Mouse (Mus musculus): ENCODE data around the gene Gm6904.
"Not testable (repeated sequence)": the region's sequence is repeated elsewhere in the genome, so short reads cannot be mapped to it uniquely, and the experiment has no call there.

The Gm6904 gene

DNA sequence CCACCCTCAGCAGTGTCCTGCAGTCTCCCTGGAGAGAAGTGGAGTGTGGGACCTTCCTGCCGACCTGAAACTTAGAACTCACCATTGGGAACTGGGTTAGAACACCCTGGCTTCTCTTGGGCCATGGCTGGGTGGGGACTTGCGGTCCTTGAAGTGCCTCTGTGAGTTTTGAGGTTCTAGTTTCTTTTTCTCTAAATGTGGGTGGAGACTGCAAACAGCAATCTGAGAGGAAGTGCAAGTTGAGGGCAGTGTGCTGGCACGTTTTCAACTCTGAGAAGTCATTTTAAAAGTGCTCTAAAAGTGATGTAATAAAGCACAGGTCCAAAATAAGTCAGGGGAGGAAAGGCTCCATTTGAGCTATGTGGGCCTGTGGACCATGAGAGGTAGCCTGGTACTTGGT is at the start of gene Gm6904:
Gene Gm6904 (minus strand): TSS at position 161 of the 400 bp plus-strand sequence.
- DNase-seq (ENCODE audit: low read depth), result no peak

DNA sequence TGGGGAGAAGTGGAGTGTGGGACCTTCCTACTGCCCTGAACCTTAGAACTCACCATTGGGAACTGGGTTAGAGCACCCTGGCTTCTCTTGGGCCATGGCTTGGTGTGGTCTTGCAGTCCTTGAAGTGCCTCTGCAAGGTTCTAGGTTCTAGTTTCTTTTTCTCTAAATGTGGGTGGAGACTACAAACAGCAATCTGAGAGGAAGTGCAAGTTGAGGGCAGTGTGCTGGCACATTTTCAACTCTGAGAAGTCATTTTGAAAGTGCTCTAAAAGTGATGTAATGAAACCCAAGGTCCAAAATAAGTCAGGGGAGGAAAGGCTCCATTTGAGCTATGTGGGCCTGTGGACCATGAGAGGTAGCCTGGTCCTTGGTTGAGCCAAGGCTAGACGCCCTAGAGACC is 37.4 kb upstream of the Gm6904 start, which contains the start of gene Phf11a:
Gene Phf11a (minus strand): TSS at position 132 of the 400 bp plus-strand sequence.
- DNase-seq (ENCODE audit: low read depth), result not testable (repeated sequence)

DNA sequence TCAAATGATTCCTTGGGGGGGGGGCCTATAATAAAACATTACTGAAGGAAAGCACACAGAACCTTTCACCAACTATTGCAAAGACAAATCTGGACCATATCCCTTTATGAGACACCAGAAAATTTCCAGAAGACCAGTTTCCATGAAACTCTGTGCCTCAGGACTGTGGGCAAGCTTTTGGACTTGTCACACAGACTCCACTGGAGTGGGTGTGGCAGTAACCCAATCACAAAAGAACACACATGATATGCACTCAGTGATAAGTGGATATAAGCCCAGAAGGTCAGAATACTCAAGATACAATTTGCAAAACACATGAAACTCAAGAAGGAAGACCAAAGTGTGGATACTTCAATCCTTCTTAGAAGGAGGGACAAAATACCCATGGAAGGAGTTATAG is 31.8 kb upstream of the Gm6904 start:
- DNase-seq (ENCODE audit: low read depth), result not testable (repeated sequence)

DNA sequence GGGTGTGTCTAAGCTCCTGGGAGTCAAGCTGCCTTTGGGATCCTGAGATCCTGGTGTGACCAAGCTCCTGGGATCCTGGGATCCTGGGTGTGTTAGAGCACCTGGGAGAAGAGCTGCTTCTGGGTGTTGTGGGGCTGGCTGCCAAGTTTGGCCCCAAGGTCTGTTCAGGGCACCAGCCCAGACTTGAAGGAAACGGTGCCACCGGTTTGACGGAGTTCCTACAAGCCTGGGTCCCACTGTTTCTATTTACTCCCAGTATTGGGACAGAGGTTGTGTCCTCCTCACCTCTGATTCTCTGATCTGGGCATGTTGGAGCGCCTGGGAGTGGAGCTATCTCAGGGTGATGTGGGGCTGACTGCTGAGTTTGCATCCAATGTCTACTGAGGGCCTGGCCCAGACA is 14.9 kb upstream of the Gm6904 start:
- DNase-seq (ENCODE audit: low read depth), result not testable (repeated sequence)

DNA sequence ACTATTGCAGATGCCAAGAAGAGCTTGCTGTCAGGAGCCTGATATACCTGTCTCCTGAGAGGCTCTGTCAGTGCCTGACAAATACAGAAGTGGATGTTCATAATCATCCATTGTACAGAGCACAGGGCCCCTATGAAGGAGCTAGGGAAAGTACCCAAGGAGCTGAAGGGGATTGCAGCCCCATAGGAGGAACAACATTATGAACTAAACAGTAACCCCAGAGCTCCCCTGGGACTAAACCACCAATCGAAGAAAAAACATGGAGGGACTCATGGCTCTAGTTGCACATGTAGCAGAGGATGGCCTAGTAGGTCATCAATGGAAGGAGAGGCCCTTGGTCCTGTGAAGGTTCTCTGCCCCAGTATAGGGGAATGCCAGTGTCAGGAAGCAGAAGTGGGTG is 4.2 kb downstream of the Gm6904 start:
- DNase-seq (ENCODE audit: low read depth), result not testable (repeated sequence)

DNA sequence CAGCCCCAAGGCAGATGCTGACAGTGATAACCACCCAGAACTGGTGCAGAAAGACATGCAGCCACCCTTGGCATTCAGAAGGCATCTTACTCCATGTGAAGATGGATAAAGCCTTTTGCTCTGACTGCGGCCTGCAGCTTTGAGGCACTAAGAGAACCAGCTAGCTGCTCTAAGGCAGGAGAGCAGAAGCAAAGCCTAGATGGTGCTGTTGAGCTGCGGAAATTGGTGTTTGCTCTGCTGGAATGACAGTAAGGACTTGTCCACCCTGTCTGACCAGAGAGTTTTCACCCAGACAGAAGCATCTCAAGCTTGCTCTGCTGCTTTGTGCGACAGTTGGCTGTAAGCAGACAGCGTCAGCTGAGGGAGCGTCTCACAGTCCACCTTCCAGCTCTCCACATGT is 9.7 kb downstream of the Gm6904 start:
- DNase-seq (ENCODE audit: low read depth), result not testable (repeated sequence)

DNA sequence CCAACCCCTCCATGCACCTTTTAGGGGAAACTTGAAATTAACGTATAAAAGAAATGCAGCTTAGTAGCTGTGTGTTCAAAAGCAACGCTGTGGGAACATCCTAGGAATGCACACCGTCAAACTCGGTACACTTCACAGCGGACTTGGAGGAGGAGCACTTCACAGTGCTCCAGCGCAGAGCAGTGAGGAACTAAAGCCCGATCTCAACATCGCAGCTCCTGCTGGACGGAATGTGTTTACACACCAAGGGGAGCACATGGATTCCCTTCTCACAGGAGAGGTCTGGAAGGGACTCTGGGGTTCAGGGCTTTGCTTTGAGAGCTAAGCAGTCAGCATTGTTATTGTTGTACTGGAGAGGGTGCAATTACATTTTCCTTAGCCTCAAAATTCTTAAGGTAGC is 26.4 kb downstream of the Gm6904 start:
- DNase-seq (ENCODE audit: low read depth), result no peak

DNA sequence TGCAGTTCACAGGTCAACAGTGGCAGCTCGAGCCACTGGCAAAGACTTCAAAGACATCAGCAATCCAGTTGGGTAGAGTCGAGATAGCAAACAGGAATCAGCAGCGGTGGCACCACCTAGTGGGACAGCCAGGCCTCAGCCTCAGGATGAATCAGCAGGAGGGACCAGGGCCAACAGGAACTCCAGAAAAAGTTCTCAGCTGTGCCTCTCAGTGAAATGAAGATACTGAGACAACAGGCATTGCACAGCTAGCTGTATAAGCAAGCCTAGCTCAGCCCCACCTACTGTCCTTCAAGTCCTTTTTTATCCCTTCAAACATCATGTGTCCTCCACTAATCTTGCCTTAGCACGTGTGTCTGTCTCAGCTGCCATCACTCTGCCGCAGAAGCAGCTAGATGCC is 28.0 kb downstream of the Gm6904 start:
- peak; percentile 11 for DNase-seq (ENCODE audit: low read depth)

DNA sequence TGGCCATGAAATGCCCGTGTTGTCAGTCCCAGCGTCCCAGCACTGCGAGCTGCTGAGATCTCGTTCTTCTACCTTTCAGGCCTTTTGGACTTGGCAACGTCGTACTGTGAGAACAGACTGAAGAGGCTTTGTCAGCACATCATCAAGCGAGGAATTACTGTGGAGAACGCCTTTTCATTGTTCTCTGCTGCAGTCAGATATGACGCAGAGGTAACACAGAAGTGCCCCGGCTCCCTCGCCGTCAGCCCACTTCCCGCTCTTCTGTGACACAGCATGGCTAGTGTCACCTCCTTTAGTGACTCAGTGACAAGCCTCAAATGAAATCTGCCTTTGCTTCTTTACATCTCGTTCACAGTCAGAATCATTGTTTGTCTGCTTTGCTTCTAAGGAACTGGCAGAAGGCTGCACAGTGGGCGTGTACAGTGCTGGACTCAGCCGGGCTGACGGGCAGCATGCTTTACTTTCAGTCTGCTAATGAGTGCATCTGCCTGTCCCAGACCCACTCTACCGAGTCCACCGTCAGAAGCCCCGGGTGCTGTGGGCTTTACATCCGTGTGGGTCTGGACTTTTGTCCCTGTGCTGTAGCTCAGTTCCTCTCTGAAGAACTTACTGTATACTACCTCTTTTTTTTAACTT is 29.6 kb downstream of the Gm6904 start:
- DNase-seq (ENCODE audit: low read depth), result no peak

DNA sequence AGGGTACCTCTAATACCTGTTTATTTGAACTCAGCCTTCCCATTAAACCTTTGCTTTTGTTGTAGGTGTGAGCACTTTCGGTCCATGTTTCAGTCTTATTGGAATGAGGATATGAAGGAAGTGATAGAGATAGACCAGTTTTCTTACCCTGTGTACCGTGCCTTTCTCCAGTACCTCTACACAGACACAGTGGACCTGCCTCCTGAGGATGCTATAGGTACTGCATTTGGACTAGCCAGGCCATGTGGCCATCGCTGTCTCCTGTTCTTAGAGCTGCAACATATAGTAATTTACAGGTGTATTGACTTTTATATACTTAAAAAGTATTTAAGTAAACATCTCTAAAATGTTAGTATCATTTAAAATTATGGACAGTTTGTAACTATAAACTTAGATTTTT is 30.2 kb downstream of the Gm6904 start:
- DNase-seq (ENCODE audit: low read depth), result no peak

DNA sequence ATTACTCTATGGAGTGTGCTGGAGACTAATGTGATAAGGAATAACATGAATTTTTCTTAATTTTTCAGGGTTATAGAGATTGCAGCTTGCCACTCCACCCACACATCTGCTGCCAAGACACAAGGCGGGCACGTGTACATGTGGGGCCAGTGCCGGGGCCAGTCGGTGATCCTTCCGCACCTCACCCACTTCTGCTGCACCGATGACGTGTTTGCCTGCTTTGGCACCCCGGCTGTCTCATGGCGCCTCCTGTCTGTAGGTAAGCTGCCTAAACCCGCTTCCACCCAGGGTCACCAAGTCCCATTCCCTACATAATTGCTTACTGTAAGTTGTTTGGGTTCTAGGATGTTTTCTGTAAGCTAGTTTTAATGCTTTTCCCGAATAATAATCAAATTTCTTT is 33.8 kb downstream of the Gm6904 start:
- DNase-seq (ENCODE audit: low read depth), result no peak

DNA sequence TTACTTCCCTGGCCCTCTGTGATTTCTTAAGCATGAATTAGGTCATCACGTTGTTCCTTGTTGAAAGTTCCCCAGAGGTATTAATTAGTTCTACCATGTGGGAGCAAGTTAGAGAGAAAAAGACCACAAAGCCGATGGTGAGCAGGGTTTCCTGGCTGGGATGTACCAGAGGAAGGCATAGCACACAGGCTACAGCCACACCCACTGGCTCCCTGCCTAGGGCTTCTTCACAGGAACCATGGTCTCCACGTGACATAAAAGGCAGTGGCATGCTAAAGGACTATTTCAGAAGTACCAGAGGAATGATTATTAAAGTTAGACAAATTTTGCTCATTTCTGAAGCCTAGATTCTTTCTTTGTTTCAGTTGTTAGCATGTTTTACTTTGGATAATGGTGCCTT is 40.8 kb downstream of the Gm6904 start:
- DNase-seq (ENCODE audit: low read depth), result no peak

DNA sequence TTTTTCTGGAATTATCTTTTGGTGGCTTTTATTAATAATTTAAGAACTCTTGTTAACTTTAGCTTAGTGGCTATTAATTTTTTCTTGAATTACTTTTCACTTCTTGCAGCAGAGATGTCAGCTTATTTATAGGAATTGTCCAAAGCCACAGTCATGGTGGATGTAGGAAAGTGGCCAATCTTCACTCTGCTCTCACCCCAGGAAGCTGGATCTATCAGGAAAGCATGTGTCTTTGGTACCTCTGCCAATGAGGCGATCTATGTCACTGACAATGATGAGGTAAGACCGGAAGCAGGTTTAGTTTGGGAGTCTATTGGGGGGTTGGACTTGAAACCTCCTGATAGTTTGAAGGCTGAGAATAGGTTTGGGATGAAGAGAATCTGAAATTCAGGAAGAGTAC is 50.2 kb downstream of the Gm6904 start:
- no peak for DNase-seq (ENCODE audit: low read depth)

DNA sequence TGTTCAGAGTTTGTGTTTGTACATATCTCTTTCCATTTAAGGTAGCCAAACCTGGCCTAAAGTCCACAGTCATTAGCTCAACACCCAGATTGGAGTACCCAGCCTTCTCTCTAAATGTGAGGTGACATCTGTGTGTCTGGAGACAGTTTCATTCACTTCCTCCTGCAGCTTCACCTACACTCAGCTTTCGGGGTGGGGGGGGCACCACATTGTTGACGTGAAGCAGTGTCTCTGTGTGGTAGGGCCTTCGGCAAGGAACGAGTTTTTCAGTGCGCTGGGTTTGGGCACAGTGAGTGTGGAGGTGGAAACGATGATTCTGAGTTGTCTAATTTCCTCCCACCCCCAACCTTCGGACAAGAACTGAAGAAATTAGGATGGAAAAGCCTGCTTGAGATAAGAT is 51.0 kb downstream of the Gm6904 start:
- no peak for DNase-seq (ENCODE audit: low read depth)

DNA sequence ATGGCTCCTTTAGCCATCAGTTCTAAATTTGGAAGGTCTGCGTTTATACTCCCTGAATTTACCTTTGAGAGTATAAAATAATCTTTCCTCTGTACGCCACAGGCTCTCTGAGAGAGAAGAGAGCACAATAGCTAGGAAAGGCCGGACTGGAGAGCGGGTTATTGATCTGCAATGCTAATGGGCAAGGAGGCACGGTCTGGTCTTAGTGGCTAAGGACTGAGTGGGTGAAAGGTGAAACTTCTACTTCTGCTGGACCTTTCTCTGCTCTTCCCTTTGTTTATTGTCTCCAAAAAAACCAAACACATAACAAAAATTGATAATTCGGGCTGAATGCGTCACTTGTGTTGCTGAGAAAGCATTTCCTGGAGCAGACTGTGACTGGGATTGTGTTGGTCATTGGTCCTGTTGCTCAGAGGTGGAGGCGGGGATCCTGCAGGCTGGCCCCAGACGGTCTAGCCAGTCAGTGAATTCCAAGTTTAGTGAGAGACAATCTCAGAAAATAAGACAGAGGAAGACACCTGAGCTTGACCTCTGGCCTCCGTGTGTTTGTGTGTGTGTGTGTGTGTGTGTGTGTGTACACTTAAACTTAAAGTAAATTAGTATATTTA is 53.9 kb downstream of the Gm6904 start:
- no peak for DNase-seq (ENCODE audit: low read depth)

DNA sequence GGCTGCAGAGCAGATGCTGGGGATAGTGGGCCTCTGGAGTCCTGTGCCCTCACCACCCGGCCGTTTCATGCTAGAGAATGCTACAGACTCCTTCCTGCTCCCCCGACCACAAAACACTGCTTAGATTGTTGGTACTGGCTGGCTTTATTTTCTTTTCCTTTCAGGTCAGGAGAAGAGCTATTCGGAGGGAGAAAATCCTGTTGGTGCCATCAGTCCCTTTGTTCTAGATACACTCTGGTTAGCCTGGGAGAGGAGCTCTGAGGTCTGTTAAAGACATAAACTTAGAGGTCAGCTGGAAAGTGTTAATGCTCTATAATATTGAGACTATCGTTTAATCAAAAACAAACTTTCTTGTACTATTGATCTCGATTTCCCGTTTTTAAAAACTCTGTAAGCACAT is 54.6 kb downstream of the Gm6904 start:
- DNase-seq (ENCODE audit: low read depth), result no peak

DNA sequence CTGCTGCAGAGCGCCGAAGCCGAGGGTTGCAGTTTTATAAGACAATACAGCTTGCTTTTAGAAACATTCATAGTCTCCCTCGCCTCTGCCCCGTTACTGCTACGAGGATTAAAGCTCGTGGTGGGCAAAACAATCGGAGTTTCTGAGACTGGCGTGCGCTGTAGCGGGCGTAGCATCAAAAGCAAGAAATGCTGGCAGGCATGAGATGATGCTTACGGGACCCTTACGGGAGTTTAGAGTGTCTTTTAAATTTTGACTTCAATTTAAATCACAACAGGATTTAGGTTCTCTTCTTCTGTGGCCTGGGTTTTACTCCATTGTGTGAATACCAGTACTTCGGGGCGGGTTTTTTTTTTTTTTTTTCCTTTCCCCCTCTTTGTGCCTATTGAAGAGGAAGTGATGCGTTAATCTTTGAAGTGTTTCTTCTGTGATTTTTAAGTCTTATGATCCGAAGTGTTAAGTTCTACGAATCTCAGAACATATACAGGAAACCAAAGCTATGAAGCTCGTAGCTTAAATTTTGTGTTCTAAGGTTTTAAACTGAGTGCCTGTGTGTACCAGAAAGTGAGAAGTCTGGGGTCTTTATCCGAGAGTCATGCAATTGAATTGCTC is 58.3 kb downstream of the Gm6904 start:
- no peak for DNase-seq (ENCODE audit: low read depth)

DNA sequence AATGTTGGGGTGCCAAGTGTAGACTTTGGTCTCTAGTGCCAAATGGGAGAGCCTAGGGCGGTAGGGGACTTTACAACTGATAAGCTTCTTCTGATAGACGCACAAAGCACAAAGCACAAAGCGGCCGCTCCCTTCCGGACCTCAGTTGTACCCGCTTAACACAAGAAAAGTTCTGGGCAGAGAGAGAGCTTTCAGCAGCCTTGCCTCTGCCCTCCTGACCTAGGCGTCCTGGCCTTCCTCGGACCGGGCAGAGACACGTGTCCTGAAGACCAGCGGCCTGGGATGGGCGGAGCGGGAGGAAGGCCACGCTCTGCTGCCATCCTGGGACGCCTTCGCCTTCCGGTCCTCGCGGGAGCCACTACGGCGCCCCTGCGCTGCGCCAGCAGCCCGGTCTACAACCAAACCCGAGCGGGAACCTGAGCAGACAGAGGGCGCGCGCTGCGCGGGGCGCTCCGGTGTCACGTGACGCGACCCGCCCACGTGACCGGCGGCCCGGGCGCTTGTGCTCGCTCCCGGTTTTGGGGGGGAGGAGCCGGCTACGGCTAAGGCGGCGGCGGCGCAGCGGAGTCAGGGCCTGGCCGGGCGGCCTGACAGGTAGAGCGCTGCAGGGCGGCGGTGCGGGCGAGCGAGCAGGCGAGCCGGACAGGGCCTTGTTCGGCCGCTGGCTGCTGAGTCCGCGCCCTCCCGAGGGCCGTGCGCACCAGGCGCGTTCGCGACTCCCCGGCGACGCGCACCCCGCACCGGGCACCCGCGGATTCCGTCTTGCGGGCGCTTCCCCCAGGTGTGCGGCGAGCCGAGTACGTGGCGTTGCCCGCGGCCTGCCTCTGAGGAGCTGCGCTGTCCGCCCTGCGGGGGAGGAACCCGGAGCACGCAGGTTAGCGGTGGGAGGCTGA is 59.1 kb downstream of the Gm6904 start, which contains the start of gene Rcbtb1:
Gene Rcbtb1 (plus strand): TSS at position 499 of the 893 bp plus-strand sequence.
- peak; percentile 80 for DNase-seq (ENCODE audit: low read depth)
